Mouse (Mus musculus): ENCODE data around the gene Frk.
"Not testable (repeated sequence)": the region's sequence is repeated elsewhere in the genome, so short reads cannot be mapped to it uniquely, and the experiment has no call there.

Gene Frk

GRCm38 (mm10) chr10:34483297-34484013 is at the start of gene Frk:
Gene Frk (plus strand): TSS chr10:34483399.
- no peak for DNase-seq

GRCm38 (mm10) chr10:34434191-34434590 is 49.0 kb upstream of the Frk start:
- DNase-seq: not testable (repeated sequence)

- DNase-seq: no peak
Observed at GRCm38 (mm10) chr10:34449469-34449868, 33.7 kb upstream of the Frk start.

- DNase-seq: no peak
Observed at GRCm38 (mm10) chr10:34461451-34461850, 21.7 kb upstream of the Frk start.

GRCm38 (mm10) chr10:34464321-34464720 is 18.9 kb upstream of the Frk start:
- no peak for DNase-seq

GRCm38 (mm10) chr10:34469037-34469436 is 14.2 kb upstream of the Frk start:
- no peak for DNase-seq

GRCm38 (mm10) chr10:34479942-34480455 is 3.2 kb upstream of the Frk start:
- no peak for DNase-seq

GRCm38 (mm10) chr10:34484014-34484411 is 814 bp downstream of the Frk start:
- DNase-seq: no peak

- no peak for DNase-seq
Observed at GRCm38 (mm10) chr10:34485079-34485478, 1.9 kb downstream of the Frk start.

- DNase-seq: no peak
Observed at GRCm38 (mm10) chr10:34507807-34508206, 24.6 kb downstream of the Frk start.

GRCm38 (mm10) chr10:34508593-34508992 is 25.4 kb downstream of the Frk start:
- no peak for DNase-seq

- no peak for DNase-seq
Observed at GRCm38 (mm10) chr10:34509256-34509655, 26.1 kb downstream of the Frk start.

GRCm38 (mm10) chr10:34511192-34511591 is 28.0 kb downstream of the Frk start:
- DNase-seq: no peak

GRCm38 (mm10) chr10:34512551-34512950 is 29.4 kb downstream of the Frk start:
- no peak for DNase-seq

GRCm38 (mm10) chr10:34525598-34525997 is 42.4 kb downstream of the Frk start:
- no peak for DNase-seq

- DNase-seq: no peak
Observed at GRCm38 (mm10) chr10:34531766-34532165, 48.6 kb downstream of the Frk start.

GRCm38 (mm10) chr10:34532507-34532906 is 49.3 kb downstream of the Frk start:
- DNase-seq: no peak

GRCm38 (mm10) chr10:34540687-34541086 is 57.5 kb downstream of the Frk start:
- DNase-seq: no peak

- DNase-seq: no peak
Observed at GRCm38 (mm10) chr10:34541717-34542490, 58.7 kb downstream of the Frk start.

- DNase-seq: no peak
Observed at GRCm38 (mm10) chr10:34550612-34551011, 67.4 kb downstream of the Frk start.

- DNase-seq: no peak
Observed at GRCm38 (mm10) chr10:34551636-34552035, 68.4 kb downstream of the Frk start.

- no peak for DNase-seq
Observed at GRCm38 (mm10) chr10:34563518-34564176, 80.4 kb downstream of the Frk start.

- no peak for DNase-seq
Observed at GRCm38 (mm10) chr10:34615474-34615873, 132.3 kb downstream of the Frk start.

- no peak for DNase-seq
Observed at GRCm38 (mm10) chr10:34617216-34617615, 134.0 kb downstream of the Frk start.
